Mouse (Mus musculus): ENCODE data around the gene Glis1.

- no peak for TF ChIP-seq POLR2A (IDR thresholded peaks at IDR 0.05; ENCODE audit: borderline replicate concordance, insufficient read depth, low read length)
- TF ChIP-seq CTCF (IDR thresholded peaks at IDR 0.05; ENCODE audit: borderline replicate concordance, insufficient read depth, low read depth, low read length): peak; percentile 31; the same call in 1 of the 2 replicates
Measured at GRCm38 (mm10) chr4:107602787-107603186, 168.4 kb downstream of the Glis1 start.
